Mouse (Mus musculus) embryonic stem cell, embryonic (primary cell): Measurements from ENCODE around the gene D130043K22Rik.

Source experiments
- CTCF ChIA-PET, 4 experiments: fragments of 300-600 bp in 2 of 4; fragments of 350-600 bp in 2 of 4; sonication (Branson Sonifier 250); formaldehyde crosslinking; loops; one replicate each; lab custom pipeline; 2022; ENCODE audit warnings: inconsistent platforms in 2 of 4; lab: Charles Lee
- POLR2A ChIA-PET, 4 experiments: fragments of 300-600 bp in 2 of 4; fragments of 350-600 bp in 2 of 4; sonication (Branson Sonifier 250); formaldehyde crosslinking; loops; one replicate each; lab custom pipeline; 2022; ENCODE audit warnings: antibody characterized with exemption in 4 of 4, inconsistent platforms in 1 of 4; lab: Charles Lee

D130043K22Rik gene

DNA sequence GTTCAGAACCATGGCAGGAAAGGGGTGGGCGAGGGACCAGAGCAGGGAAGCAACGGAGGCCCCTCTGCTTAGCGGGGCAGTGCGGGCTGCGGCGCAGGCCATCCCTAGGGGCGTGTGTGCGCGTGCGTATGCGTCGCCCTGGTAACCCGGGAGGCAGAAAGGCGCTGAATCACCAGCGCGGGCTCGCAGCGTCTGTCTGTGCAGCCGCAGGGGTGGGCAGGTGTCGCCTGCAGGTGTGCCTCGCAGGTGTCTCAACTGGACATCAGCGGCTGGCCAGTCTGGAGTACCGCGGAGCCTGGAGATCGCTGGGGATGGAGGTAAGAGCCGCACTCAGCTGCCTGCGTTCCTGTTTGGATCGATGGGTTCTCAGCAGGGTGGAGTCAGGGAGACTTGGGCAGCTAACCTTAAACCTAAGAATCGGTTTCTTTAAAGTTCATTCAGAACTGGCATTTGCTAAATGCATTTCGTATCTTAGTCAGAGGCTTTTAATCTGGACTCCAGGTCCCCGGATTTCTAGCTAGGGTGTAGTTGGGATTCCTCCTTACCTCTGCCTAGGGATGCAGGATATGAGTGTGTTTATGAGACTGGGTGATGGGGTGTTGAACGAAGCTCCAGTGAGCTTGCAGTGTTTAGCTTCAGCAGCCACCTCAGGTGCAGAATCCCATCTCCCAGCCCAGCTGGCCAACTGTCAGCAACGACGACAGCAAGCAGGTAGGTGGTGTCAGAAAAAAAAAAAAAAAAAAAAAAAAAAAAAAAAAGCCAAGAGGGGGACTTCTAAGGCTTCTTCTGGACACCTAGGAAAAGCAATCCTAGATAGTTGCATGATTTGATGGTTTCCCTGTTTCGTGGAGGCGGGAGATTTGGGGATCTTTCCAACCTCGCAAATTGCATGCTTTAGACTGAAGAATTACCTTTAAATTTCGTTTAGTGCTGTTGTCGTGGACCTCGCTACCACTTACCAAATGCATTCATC lies at the start of gene D130043K22Rik:
TSS of gene D130043K22Rik (plus strand) at position 153 of the 973 bp plus-strand sequence.
- ChIA-PET CTCF (interaction anchor here in 2 of 4 experiments (0.6 to 0.8 kb wide), 3 partner anchors 31 to 92 kb away, joined by 3 read pairs; no protein-coding TSS in a partner anchor), POLR2A (interaction anchor here in 3 of 4 experiments (0.6 to 14.8 kb wide), 11 partner anchors 8 to 279 kb away, joined by 3 to 200 read pairs (median 5); no protein-coding TSS in a partner anchor)

DNA sequence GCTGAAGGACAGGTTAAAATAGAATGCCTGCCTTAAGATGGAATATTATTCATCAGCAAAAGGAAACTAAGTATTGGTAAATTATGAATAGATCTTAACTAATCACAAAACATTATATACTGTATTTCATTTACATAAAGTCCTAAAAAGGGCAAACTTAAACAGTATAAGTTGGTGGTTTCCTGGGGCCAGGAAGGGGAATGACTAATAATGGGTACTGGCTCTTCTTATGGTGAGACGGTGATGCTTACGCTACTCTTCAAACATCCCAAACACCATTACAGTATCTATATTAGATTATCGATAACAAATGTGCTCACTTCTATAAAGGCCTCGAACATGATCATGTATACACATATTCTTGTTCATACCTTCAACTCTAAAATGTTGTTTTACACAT lies 46.2 kb upstream of the D130043K22Rik start:
- ChIA-PET POLR2A (interaction anchor here in 2 of 4 experiments (1.0 to 2.6 kb wide), 4 partner anchors 10 to 37 kb away, joined by 3 to 12 read pairs (median 7); partner anchors contain the start of gene Gmnn (in 1 of the 2)), CTCF (interaction anchor here in 1 of 4 experiments (0.7 kb wide), 1 partner anchor 143 kb away, joined by 4 read pairs; no protein-coding TSS in a partner anchor)

DNA sequence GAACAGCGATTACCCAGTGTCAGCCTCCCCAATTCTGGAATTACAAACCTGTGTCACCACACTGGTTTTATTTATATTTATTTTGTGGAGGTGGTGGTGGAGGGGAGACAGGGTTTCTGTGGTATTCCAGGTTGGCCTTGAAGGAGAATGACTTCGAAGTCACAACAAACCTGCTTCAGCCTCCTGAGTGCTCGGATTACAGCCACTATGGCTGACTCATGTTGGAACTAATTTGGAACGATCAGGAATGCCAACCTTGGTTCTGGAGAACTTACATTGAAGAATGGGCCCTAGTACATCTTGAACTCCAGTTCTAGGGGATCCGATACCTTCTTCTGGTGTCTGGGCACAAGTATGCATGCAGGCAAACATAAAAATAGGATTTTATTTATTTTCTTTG lies 45.6 kb upstream of the D130043K22Rik start:
- POLR2A ChIA-PET: interaction anchor here in 2 of 4 experiments (1.1 to 2.6 kb wide), 13 partner anchors 10 to 67 kb away, joined by 3 to 12 read pairs (median 7); partner anchors contain the start of gene Gmnn (in 1 of the 2)
- CTCF ChIA-PET: interaction anchor here in 1 of 4 experiments (1.1 kb wide), 1 partner anchor 64 kb away, joined by 3 read pairs; no protein-coding TSS in a partner anchor

DNA sequence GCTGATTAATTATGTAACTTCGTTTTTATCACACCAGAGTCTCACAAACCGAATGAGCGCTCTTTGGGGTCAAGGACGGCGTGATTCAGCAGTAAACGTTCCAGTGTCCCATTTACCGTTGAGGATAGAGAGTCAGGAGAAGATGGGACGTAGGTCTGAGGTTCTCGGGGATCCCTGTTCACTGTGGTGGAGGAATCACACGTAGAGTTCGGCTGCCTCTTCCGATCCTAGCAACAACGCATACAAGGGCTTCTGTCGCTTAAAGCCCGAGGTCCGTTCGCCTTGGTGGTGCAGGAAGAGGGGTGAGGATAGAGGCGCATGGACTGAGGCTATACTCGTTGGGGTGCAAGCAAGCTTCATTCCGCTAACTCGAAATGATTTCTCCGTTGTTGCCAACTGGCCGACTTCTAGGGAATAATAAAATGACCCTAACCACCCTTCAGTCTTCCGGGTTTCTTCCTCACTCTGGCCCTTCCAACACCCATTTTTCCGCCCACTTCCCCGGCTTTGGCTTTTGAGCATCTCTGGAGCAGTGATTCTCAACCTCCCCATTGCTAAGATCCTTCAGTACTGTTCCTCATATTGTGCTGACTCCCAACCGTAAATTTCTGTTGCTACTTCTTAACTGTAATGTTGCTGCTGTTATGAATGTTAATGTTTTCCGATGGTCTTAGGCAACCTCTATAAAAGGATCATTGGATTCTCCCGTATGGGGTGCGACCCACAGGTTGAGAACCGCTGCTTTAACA lies 44.8 kb upstream of the D130043K22Rik start:
- ChIA-PET CTCF (interaction anchor here in 2 of 4 experiments (0.5 to 1.1 kb wide), 2 partner anchors 63 to 65 kb away, joined by 3 read pairs; no protein-coding TSS in a partner anchor), POLR2A (interaction anchor here in 3 of 4 experiments (0.5 to 2.6 kb wide), 65 partner anchors 8 to 1062 kb away, joined by 3 to 23 read pairs (median 4); partner anchors contain the start of genes Gmnn (in 3 of the 3), Acot13 (in 1 of the 3), Aldh5a1 (in 1 of the 3) and Armh2 (in 1 of the 3))

DNA sequence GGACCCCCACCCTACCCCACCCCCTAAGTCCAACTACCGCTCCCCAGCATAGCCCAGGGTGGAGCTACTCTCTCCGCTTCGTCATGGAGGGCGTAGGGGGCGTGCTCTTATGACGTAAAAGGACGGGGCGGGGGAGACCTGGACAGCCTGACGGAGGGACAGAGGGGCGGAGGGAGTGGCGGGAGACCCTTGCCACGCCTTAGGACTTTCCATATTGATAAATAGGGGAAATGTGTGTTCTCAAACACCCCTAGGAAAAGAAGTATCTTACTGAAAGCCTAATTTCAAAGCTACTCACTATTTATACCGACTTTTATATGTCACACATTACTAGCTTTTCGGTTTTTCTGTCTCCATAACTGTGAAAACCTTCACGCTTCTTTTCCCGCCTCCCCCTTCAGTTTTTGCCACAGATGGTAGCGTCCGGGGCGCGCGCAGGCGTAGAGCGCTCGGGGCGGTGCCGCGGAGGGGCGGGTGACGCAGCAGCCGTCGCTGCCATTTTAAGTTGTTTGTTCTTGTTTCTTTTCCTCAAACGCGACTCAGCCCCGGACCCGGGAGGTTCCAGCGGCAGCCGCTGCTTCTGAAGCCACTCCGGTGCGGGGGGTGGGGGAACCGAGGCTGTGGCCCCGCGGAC lies 44.1 kb upstream of the D130043K22Rik start:
- ChIA-PET CTCF (interaction anchor here in 2 of 4 experiments (0.5 to 1.1 kb wide), 2 partner anchors 62 to 64 kb away, joined by 3 read pairs; no protein-coding TSS in a partner anchor), POLR2A (interaction anchor here in 3 of 4 experiments (0.5 to 2.6 kb wide), 65 partner anchors 8 to 1062 kb away, joined by 3 to 23 read pairs (median 4); partner anchors contain the start of genes Gmnn (in 3 of the 3), Acot13 (in 1 of the 3), Aldh5a1 (in 1 of the 3) and Armh2 (in 1 of the 3))

DNA sequence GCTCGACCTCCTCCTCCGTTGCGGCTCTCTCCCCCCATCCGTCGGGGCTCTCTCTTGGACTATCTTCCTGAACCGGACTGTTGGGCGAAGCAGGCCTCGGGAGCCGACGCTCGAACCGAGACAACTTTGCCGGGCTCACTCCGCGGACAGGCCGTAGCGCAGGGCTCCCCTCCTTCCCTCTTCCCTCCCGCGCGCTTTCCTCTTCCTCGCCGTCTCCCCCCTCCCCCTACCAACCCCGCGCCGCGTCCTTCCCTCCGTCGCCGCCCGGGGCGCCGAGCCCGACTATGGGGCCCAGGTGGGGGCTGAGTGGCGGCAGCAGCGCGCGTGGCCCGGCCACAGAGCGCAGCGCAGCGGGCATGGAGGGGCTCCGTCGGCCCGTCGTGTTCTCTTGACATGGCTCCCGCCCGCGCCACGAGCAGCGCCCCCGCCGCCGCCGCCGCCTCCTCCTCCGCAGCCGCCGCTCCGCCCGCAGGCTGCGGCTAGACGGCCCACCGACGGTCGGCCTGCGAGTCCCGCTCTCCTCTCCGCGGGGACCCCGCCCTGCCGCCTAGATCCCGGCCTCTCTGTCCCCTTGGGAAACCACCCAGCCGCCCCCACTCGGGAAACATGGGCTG lies 43.5 kb upstream of the D130043K22Rik start, which contains the start of gene BC005537:
TSS of gene BC005537 (plus strand) at position 350 of the 614 bp plus-strand sequence.
- ChIA-PET POLR2A (interaction anchor here in 2 of 4 experiments (1.1 to 2.2 kb wide), 9 partner anchors 11 to 61 kb away, joined by 4 to 18 read pairs (median 7); partner anchors contain the start of gene Gmnn (in 1 of the 2)), CTCF (no interaction called here)

DNA sequence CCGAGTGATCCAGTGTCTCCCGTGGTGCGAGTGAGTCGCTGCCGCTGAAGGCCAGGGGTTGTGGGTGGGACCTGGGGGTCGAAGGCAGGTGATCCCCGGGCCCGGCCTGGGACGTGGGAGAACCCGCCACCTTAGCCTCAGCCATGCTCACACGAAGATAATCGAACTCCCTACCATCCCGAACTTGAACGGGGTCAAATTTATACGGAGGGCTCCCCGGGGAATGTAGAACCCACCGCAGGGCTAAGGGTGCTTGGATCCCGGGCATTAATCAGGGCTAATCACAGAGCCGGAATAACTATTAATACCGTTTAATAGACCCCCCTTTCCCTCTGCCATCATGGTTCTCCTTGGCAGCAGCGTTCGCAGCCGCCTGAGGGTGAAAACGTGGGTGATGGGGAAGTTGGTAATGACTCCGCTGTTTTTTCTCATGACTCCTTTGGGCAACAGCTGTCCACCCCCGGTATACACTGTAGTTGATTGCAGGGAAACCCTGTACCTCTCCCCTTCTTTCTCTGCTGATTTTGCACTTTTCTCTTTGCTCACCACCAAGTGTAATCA lies 42.7 kb upstream of the D130043K22Rik start:
- ChIA-PET POLR2A (interaction anchor here in 3 of 4 experiments (0.6 to 6.0 kb wide), 12 partner anchors 11 to 188 kb away, joined by 3 to 102 read pairs (median 4); no protein-coding TSS in a partner anchor), CTCF (no interaction called here)

DNA sequence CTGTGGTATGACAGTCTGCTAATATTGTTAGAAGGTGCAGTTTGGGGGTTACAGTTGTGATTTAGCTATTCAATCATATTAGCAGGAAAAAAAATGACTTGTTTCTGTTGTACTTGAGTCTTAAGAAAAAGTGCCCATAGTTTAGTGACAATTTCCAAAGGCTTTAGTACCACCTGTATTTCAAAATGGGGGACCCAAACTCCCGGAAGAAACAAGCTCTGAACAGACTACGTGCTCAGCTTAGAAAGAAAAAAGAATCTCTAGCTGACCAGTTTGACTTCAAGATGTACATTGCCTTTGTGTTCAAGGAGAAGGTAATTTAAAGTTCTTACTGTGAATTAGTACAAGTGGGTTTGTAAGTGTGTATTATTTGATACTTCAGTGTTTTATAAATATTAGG lies 41.7 kb upstream of the D130043K22Rik start:
- ChIA-PET POLR2A (interaction anchor here (0.7 to 6.0 kb wide), 20 partner anchors 11 to 189 kb away, joined by 3 to 102 read pairs (median 4); partner anchors contain the start of gene Gmnn (in 2 of the 4)), CTCF (no interaction called here)

DNA sequence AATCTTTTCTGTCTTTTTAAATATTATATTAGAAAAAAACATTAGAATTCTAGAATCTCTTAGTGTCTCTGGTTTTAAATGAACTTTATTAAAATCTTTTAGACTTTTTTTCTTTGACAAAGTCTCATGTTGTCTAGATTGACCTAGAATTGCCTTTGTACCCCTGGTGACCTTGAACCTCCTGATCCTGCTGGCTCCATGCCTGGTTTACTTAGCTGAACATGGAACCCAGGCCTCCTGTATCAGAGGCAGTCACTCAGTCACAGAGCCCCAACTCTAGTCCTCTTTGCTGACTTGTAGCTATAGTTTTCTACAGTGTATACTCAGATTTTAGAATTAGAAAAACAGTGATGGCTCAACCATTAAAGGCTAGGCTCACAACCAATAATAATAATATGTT lies 38.9 kb upstream of the D130043K22Rik start:
- ChIA-PET POLR2A (interaction anchor here in 2 of 4 experiments (1.1 to 6.0 kb wide), 8 partner anchors 8 to 47 kb away, joined by 3 to 102 read pairs (median 4); partner anchors contain the start of gene Gmnn (in 1 of the 2)), CTCF (no interaction called here)

DNA sequence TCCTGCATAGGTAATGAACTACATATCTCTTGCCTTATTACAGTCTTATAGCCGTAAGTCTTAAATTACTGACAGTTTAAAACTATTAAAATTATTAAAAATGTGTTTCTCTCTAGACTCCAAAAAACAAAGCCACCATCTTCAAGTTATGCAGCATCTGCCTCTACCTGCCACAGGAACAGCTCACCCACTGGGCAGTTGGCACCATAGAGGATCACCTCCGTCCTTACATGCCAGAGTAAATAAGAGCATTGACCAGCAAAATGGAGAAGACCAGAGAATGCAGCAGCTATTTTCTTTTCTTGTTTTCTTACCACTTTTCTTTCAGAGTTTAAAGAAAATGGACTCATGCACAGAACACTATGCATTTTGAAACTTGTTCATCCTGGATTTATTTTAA lies 32.4 kb upstream of the D130043K22Rik start:
- ChIA-PET POLR2A (interaction anchor here in 2 of 4 experiments (1.4 to 7.6 kb wide), 4 partner anchors 8 to 12 kb away, joined by 7 to 102 read pairs (median 44); no protein-coding TSS in a partner anchor), CTCF (no interaction called here)

DNA sequence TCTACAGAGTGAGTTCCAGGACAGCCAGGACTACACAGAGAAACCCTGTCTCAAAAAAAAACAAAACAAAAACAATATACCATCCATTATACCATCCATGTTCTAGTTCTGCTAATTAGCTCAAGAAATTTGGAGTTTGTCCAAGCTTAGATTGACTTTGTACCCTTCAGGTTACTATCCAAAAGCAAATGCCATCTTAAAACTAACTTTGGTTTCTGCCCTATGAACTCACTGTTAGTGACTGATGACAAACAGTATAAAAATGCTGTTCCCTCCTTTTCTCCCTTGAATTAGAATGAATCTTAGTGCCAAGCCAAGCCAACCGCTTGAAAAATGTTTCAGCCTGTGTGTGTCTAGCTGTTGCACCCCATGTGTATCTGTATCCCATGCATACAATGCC lies 30.3 kb upstream of the D130043K22Rik start:
- CTCF ChIA-PET: interaction anchor here in 1 of 4 experiments (1.1 kb wide), 1 partner anchor 48 kb away, joined by 4 read pairs; no protein-coding TSS in a partner anchor
- POLR2A ChIA-PET: interaction anchor here in 2 of 4 experiments (1.0 to 13.9 kb wide), 14 partner anchors 9 to 372 kb away, joined by 3 to 200 read pairs (median 8); partner anchors contain the start of genes Aldh5a1 (in 1 of the 2), D130043K22Rik (in 1 of the 2) and Tdp2 (in 1 of the 2)

DNA sequence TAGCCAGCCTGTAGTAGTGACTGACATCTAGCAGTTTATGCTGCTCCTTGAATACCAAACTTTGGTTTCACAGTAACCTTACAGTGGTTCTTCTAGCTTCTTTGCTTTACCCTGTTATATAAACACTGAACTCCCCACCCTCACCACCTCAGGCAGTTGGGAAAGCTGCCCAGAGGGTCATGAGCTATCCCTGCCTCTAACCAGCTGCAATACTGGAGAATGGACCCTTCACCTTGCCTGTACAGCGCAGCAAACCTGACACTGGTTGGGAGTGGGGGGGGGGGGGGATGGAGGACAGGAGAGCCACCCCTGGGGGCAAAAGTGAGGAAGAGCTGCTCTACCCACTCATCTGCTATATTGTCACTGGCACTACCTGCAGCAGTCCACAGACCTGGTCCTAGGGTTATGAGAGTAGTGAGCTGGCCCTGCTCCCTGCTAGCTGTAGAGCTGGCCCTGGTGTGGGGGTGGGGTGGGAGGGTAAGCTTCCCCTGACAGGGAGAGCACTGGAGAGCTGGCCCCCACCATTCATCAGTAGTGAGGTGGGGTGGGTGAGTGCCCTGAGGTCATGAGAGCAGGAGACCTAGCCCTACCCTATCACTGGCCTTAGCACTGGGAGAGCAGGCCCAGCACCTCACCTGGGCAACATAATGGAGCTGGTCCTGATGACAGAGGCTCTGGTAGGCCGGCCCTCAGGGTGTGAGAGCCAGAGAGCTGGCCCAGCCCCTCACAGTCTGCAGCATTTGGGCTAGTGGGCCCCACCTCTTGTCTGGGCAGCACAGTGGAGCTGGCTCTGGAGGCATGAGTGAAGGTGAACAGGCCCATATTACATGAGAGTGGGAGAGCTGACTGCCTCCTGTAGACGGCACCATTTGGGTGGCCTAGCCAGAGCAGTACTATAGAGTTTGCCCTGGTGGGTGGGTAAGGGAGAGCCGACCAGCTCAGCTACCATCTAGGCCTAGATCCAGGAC lies 28.5 kb upstream of the D130043K22Rik start:
- ChIA-PET POLR2A (interaction anchor here (0.6 to 13.9 kb wide), 50 partner anchors 8 to 1075 kb away, joined by 3 to 200 read pairs (median 4); partner anchors contain the start of genes Gmnn (in 2 of the 4), Aldh5a1 (in 1 of the 4), D130043K22Rik (in 1 of the 4) and Hist1h1a (in 1 of the 4)), CTCF (interaction anchor here in 2 of 4 experiments (0.6 to 0.7 kb wide), 2 partner anchors 224 to 400 kb away, joined by 5 to 6 read pairs; no protein-coding TSS in a partner anchor)

DNA sequence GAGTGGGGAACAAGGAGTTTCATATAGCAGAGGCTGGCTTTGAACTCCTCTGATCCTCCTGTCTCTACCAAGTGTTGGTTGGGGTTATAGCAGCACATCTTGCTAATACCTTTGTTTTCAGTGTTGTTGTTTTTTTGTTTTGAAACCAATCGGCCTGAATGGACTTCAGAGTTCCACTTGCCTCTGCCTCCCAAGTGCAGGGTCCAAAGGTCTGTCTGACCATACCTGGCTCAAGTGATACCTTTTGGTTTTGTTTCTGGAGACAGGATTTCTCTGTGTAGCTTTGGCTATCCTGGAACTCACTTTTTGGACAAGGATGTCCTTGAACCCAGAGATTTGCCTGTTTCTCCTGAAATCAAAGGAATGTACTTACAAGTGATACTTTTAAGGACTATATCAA lies 25.0 kb upstream of the D130043K22Rik start:
- ChIA-PET CTCF (no interaction called here), POLR2A (interaction anchor here in 1 of 4 experiments (13.9 kb wide), 1 partner anchor 19 kb away, joined by 200 read pairs; the partner anchor contains the start of genes D130043K22Rik and Tdp2)

DNA sequence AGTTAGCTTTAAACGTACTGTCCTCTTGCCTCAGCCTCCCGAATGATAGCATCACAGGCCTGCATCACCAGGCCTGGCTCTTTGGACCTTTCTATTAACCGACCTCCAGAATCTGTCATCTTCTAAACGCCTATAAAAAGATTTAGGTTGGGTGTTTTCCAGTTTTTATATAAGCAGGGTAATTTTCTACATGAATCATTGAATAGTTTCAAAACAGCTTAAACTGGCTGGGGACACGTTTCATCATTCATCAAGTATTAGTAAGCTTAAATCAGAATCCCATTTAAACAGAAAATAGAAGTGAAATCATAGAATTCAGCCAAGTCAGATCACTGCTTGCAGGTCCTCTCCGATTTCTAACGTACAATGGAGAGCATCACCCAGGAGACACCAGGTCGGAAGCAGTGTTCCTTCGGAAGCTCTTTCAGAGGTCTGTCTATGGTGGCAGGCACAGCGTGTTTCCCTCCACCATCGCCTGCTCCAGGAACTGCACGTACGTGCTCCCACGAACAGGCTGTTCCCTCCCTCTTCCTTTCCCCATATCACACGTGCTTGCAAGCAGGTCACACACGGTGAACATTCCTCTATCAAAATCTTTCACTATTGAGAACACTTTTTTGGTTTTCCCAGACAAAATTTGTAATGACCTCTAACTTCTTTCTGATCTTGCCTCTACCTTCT lies 22.1 kb upstream of the D130043K22Rik start:
- CTCF ChIA-PET: no interaction called here
- POLR2A ChIA-PET: interaction anchor here in 2 of 4 experiments (0.6 to 13.9 kb wide), 8 partner anchors 9 to 23 kb away, joined by 3 to 200 read pairs (median 6); partner anchors contain the start of genes D130043K22Rik (in 1 of the 2) and Tdp2 (in 1 of the 2)
